Mouse (Mus musculus): ENCODE measurements around the gene E030018B13Rik.

DNA sequence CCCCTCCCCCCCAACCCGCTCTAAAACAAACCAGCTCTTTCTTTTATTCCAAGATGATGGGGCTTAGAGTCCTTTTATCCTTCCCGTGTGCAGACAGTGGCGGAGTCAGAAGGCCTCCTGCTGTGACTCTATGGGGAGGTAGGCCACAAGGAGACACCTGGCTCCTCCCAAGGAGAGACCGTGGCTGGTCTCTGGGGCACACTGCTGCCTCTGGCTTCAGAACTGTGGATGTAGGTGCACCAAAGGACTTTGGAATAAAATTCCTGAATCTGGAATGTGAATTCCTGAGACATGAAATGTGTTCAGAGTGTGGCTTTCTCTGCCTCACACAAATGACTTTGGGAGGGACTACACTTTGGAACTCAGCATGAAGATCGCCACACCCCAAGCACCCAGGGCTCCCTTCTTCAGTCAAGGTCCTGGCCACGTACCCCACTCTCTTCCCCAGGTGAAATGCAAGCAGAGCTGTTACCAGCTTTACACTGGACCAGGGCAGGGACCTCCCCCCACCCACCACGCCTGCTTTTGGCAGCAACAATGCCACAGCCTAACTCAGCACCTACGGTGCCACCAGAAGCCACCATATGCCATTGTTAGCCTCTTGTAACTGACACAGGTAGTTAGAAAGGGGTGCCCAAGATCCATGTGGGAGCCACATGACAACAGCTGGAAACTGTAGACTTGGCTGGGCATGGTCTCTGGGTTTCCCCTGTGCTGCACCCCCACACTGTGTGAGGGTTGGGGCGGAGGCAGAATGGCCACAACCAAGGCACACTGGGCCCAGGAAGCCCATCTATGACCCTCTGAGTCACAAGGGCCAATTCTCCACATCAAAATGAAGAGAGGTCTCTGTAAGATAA lies 27.3 kb upstream of the E030018B13Rik start:
- TF ChIP-seq CTCF (conservative IDR thresholded peaks at IDR 0.05; ENCODE audit: insufficient read depth, insufficient read length, low read depth, low read length) (no peak), POLR2A (IDR thresholded peaks at IDR 0.05; ENCODE audit: low read depth, low read length) (no peak)
